Mouse (Mus musculus) embryonic fibroblast, embryonic 13.5 days (primary cell): ENCODE measurements around the gene Prkcsh.

Experiments
- CTCF ChIP-seq: IDR thresholded peaks from 2 replicates; pipeline ENCODE4 v1.5.1; 2011; ENCODE audit warnings: mild to moderate bottlenecking, control low read depth, low read length, moderate library complexity, borderline replicate concordance; ENCODE audit not compliant: insufficient read depth
- POLR2A ChIP-seq: IDR thresholded peaks from 2 replicates; pipeline ENCODE4 v1.6.1; 2011; ENCODE audit warnings: low read depth, mild to moderate bottlenecking, control low read depth, low read length, moderate library complexity

- no peak for TF ChIP-seq POLR2A
- TF ChIP-seq CTCF = no peak
Measured at GRCm38 (mm10) chr9:21992227-21992626, 10.4 kb upstream of the Prkcsh start.
